Mouse (Mus musculus) retina, postnatal 1 day (tissue): Measurements from ENCODE around the gene Chchd10.
"Not testable (repeated sequence)": the region's sequence is repeated elsewhere in the genome, so short reads cannot be mapped to it uniquely, and the experiment has no call there.

ENCODE experiments used
- DNase-seq: peaks from one replicate; pipeline ENCODE4 v3.0.0-alpha.2; 2012

Chchd10 gene

DNA sequence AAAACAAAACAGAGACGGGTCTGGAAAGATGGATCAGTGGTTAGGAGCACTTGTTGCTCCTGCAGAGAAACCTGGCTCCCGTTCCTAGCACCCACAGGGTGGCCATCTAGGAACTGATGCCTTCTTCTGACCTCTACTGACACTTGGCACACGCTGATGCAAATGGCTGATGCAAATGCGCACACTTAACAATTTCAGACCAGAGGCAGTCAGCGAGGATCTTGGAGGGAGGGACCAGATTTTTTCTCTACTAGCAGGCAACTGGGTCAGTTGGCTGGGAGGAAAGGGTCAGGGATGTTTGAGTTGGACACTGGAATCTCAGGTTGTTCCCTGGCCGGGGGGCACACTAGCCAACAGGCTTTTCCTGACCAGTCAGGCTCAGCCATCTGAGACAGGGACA is at the start of gene Chchd10:
Chchd10 (plus strand) TSS at position 240 of the 400 bp plus-strand sequence.
- no peak for DNase-seq

DNA sequence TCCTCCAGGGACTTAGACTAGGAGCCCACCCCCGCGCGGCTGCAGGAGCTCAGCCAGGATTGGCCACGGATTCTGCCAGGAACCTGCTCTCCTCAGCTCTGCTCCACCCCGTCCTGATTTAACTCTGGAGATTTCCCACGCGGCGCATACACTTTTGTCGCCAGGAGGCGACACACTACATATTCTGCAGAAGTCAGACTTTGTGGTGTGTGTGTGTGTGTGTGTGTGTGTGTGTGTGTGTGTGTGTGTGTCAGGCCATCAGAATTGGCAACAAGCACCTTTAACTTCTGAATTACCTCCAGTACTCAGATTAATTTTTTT is 49.7 kb upstream of the Chchd10 start:
- DNase-seq: peak; percentile 92

DNA sequence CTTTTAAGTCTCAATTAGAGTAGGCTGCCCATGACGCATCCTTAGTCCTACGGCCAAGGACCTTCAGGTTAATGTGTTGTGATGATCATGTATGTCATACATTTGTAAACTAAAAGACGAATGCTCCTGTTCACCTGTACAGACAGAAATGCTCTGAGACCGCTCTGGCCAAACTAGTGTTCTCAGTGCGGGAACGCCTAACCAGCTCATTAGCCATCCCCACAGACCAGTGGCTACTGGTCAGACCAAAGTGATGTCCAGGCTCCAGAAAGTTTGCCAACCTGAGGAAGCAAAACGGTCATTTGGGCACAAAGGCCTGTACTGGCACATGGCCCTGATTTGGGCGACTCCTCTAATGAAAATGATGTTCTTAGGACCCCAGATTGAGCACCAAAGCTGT is 48.2 kb upstream of the Chchd10 start:
- DNase-seq: no peak

DNA sequence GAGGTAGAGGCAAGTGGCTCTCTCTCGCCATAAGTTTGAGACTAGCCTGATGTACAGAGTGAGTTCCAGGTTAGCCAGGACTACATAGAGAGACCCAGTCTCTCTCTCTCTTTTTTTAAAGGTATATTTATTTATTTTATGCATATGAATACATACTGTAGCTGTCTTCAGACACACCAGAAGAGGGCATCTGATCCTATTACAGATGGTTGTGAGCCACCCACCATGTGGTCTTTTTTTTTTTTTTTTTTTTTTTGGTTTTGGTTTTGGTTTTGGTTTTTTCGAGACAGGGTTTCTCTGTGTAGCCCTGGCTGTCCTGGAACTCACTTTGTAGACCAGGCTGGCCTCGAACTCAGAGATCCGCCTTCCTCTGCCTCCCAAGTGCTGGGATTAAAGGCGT is 45.4 kb upstream of the Chchd10 start:
- not testable (repeated sequence) for DNase-seq

GRCm38 (mm10) chr10:75889406-75890153 is 43.4 kb upstream of the Chchd10 start:
- no peak for DNase-seq

DNA sequence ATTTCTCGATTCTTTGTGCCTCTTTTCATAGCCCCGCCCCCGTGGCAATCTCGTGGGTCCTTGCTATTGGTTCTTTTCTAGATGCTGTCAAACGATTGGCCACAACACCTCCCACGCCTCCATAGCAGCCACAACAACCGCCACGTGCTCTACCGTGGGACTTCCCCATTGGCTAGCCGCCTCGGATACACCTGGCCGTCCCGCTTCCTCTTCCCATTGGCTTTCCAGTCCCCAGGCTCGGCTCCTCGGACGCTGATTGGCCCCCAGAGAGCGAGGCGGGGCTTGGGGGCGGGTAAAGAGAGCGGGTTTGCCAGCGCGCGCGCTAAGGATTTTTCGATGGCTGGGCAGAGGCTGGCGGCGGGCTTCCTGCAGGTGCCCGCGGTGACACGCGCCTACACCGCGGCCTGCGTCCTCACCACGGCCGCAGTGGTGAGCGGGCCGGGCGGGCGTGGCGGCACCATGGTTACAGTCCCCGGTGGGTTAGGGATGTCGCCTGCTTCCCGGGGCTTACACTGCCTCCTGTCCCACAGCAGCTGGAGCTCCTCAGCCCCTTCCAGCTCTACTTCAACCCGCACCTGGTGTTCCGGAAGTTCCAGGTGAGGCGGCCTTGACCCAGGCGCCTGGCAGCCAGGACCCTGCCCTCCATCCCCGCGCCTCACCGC is 39.7 kb upstream of the Chchd10 start, which contains the start of gene Derl3:
Derl3 (plus strand) TSS at position 325 of the 662 bp plus-strand sequence.
- DNase-seq: peak; percentile 99

- no peak for DNase-seq
Observed at GRCm38 (mm10) chr10:75894601-75895000, 38.3 kb upstream of the Chchd10 start.

DNA sequence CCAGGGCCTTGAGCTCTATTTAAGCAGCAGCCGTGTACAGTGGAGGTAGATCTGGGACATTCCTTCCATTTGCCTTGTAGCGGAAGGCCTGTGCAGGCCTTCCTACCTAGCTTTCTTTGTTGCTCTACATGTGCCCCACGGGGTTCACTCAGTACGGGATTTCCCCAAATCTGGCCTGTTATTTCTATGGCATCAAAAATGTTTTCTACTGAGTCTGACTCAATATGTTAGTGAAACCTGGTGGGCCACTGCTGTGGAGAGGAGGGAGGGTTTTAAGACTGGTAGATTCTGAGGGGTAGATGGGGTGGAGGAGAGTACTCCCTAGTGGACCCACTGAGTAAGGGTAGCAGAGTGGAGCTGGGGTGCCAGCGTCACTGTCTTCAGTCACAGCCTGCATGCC is 37.2 kb upstream of the Chchd10 start:
- no peak for DNase-seq

DNA sequence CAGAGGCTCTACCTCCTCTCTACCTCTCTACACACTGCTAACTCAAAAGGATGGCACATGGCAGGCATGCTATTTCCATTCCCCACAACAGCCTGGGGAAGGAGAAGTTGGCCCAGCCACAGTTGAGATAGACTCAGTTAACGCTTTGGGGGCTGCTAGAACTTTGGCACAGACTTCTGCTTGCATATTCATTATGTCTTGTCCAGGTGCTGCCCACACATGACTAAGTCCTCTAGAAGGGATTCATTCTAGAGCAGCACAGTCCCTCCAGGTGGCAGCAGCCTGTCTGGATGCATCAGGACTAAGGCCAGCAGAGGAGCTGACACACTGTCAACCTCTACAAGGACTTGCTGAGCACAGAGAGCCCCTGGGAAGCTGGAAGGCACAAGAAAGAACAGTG is 36.7 kb upstream of the Chchd10 start:
- no peak for DNase-seq

DNA sequence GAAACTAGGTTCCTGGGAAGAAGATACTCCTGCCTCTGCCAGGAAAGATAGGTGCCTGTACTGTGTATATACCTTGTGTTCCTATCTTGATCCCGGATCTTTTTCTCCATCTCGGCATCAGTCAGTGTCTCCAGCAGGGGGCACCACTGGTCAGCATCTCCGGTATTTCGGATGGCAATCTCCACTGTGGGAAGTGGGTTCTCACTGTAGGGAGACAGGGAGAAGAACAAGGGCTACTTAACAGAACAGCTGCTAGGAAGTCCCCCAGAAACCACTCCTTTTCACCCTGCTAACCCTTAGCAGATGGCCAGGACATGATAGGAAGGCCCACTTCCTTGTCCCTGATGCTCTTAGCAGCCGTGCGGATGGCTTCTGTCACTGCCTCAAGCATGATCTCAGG is 35.6 kb upstream of the Chchd10 start:
- peak; percentile 81 for DNase-seq

- DNase-seq: no peak
Observed at GRCm38 (mm10) chr10:75898039-75898564, 34.8 kb upstream of the Chchd10 start.

DNA sequence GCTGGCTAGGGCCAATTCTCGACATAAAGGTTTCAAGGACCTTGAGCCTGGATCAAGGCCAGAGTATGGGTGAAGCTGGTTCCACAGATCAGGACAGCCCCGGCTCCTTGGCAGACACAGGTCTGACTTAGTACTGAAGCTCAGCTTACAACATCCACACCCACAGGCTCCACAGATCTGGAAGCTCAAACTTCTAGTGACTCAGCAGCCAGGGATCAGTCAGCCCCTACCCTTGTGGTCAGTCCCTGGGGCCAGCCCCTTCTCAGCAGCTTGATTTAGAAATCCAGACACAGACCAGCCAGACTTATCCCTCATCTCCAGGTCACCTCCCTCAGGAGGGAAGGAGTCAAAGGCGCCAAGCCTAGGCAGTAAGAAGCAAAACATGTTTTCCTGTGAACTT is 34.1 kb upstream of the Chchd10 start:
- no peak for DNase-seq

DNA sequence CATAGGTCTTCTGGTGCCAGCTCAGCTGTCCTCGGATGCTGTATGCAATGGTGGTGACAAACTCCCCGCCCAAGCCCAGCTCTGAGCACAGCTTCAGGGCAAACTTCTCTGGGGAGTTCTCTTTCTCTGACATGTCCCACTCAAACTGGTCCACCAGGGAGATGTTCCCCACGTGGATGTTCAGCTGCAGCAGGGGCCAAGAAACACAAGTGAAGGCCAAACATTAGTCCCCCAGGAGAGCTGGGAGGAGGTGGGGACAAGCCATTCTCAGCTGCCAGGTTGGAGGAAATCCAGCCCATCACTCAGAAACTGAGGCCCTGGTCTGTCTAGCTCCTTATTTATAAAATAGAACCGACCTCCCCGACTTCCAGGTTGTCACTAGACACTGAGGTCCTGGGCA is 28.5 kb upstream of the Chchd10 start:
- no peak for DNase-seq

DNA sequence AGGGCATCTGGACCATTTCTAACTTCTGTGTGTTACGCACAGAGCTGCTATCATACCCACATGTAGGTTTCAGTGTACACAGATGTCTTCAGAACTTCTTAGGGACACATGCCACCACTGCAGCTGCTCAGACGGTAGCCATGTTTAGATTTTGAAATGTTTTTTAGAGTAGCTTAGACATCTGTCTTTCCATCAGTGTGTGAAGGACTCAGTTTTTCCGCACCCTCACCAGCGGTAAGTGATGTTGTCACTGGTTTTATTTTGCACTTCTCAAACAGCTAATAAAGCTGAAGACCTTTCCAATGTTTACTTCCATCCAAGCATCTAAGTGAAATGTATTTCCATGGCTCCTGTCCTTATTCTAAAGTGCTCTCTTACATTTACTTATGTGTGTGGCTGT is 26.0 kb upstream of the Chchd10 start:
- no peak for DNase-seq

DNA sequence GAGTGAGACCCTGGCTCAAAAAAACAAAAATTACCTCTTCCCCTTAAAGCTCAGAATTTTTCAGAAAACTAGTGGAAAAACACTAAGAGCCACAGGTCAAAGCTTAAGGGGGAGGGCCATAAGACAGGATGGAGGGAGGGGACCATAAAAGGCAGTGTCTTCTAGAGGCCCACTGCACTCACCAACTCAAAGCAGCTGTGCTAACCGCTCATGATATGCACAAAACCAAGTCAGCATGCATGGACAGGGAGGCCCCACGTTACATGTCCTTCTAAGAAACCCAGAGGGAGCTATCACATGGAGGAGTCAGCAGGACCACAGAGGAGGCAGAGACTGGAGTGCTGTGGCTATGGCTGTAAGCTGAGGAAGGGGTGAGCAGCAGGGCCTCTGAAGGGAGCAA is 22.2 kb upstream of the Chchd10 start:
- no peak for DNase-seq

DNA sequence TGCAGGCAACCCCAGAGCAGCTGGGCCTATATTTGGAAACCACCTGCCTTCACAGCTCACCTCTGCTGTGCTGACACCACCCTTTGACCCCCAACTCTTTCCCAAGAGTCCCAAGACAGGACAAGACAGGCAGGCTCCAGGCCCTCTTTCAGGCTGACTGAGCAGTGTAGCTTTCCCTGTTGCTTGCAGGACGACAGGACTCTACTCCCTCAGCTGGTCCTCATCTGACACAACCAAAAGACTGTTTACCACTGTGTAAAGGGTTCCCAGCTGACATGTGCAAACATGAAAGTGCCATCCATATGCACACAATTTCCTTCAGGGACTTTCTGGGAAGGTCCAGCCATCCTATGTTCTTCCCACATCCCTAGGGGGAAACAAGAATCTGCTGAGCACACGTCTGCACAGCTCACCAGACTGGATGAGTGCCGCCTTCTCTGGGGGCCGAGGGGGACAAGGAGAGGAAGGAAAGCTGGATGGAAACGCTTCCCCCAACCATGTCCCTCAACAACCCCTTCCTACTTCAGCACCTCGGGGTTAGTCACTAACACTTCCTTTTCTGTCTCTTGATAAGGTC is 19.8 kb upstream of the Chchd10 start:
- DNase-seq: no peak

- no peak for DNase-seq
Observed at GRCm38 (mm10) chr10:75915557-75915956, 17.4 kb upstream of the Chchd10 start.

DNA sequence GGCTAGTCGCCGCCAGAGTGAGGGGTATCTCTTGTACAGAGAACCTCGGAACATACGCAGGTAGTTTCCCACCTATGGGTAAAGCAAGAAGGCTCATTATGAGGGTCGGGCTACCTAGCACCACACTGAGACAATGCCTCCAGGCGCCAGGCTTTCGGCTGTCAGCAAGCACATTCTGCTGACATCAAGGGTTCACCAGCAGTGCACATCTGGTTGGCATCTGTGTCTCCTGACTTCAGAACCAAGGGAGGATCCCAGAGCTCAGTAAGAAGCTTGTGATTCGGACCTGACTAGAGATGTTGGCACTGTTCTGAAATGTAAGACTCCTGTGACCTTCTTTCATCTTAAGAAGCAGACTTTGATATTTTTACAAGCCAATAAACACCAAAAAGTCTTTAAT is 16.1 kb upstream of the Chchd10 start:
- DNase-seq: no peak

GRCm38 (mm10) chr10:75919026-75919425 is 13.9 kb upstream of the Chchd10 start:
- DNase-seq: no peak

DNA sequence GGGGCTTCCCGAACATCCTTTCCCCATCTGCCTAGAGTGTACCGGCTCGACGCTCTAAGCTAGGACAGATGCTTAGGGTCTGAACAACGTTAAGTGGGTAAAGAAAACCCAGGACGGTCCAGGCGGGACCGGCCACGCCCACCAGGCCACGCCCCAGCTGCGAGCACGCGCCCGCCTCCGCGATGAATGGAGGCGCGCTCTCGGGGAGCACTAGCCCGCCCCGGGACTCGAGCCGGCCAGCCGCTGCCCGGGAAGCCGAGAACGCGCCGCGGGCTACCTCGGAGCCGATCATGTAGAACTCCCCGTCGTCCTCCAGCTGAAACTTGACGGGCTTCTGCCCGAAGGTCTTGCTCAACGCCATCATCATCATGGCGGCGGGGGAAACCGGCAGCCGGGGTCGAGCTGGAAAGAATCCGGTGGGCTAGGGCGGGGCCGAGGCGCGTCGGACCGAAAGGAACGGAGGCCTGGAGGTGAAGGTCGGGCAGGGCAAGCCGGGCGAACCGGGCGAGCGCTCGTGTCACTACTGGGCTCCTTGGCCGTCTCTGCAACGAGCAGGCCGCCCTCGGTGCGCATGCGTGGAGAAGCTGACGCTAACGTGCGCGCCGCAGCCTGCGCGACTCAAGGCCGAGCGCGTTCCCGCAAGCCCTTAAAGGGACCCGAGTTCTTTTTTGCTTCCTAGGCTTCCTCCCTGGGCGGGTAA is 11.8 kb upstream of the Chchd10 start, which contains the start of gene Smarcb1:
Smarcb1 (minus strand) TSS at position 592 of the 700 bp plus-strand sequence.
- peak; percentile 97 for DNase-seq

GRCm38 (mm10) chr10:75921726-75922560 is 11.0 kb upstream of the Chchd10 start:
- no peak for DNase-seq

DNA sequence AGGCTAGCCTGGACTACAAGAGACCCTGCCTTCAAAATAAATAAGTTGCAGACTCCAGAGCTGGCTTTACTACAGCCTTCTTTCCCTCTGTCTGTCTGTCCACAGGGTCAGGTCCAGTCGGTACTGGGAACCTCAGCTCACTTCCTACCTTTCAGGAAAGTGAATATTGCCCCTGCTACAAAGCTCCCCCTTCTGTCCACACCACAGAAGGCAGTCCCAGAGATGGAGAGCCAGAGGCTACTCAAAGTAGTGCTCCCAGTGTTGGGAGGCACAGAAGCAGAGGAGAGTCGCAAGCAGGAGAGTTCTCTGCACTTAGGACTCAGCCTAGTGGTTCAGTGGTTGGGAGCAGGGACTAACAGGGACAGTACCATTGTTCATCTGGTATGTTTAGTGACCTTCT is 8.6 kb upstream of the Chchd10 start:
- DNase-seq: no peak
